In genomic region chr11:111671865-111672264, GRCm38 (mm10) we compare ENCODE assay signal across 9 mouse cellular contexts.
"Had no signal": no experiment of that assay in that cellular context is flagged by ENCODE, and none has a peak within 500 bp of the region (broad histone marks: within the 10 kb centered on the region; RNA-seq: fewer than 3 reads in every experiment).

No protein-coding gene starts in this region.

- H3K4me1 ChIP-seq: limb, embryonic 15.5 days; midbrain, embryonic 10.5 days; neural tube, embryonic 12.5 days had no signal

- H3K4me3 ChIP-seq: limb, embryonic 15.5 days; midbrain, embryonic 10.5 days; myocyte; neural tube, embryonic 12.5 days had no signal

- H3K27me3 ChIP-seq: limb, embryonic 15.5 days; neural tube, embryonic 12.5 days had no signal

- H3K9ac ChIP-seq: limb, embryonic 15.5 days; neural tube, embryonic 12.5 days had no signal

- H3K9me3 ChIP-seq: limb, embryonic 15.5 days; midbrain, embryonic 10.5 days; neural tube, embryonic 12.5 days had no signal

- H3K36me3 ChIP-seq: limb, embryonic 15.5 days; midbrain, embryonic 10.5 days; neural tube, embryonic 12.5 days had no signal

- H3K27ac ChIP-seq: limb, embryonic 15.5 days; midbrain, embryonic 10.5 days; neural tube, embryonic 12.5 days; stomach, postnatal 0 days had no signal

- DNase-seq: kidney, adult 18-20 months; kidney, postnatal 10 days; lung, adult 18-20 months; midbrain, embryonic 14.5 days had no signal
